Mouse (Mus musculus) T-helper 17 cell (primary cell): ENCODE measurements at regions not wholly inside any gene's neighbourhood (a gene's known extent, or its start where the extent isn't known, plus 50 kb on each side); places are given as distances from the start of the nearest gene placed in this dataset.

Experiments used
- in situ Hi-C, 2 experiments: fragments of 300-600 bp; cut with MboI, MseI; formaldehyde crosslinking; loops; 1 replicate in 1 of 2; 2 replicates in 1 of 2; pipeline ENCODE4 v1.15.1; 2025; ENCODE audit warnings: high pct_unique_total_duplicates in 2 of 2

DNA sequence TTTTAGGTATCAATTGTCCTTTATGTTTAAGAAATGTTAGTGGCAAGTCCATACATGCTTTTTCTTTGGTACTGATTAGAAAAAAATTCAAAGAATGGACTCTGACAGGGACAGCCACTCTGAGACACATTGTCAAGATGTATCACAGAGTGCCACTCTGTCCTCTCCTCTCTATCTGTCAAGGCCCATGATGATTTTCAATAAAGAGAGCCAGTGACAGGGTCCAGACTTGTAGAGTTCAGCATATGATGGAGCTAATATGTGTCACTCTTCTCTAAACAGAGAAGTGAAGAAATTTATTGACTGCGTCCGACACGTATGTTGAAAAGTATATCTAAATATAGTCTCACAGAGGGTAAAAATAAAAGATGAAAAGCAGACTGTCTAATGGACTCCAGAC lies 672.2 kb upstream of the 4930452B06Rik start:
- in situ Hi-C loops, result no loop called here

DNA sequence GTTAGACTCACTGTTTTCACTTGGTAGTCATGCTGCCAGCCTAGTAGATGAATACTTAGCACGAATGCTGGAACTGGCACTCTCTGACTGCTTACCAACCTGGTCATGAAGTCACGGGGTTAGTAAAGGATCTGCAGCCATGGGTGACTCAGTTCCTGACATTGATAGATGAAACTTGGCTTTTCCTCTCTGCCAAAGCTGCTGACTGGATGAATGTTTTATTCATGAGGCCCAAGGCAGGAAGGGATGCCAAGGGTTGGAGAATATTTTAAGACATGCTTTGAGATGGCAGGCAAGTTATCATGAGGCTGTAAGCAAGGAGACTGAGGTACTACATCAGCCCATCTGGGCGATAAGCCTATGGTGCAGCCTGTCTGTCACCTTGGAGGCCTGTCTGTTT lies 671.1 kb upstream of the 4930452B06Rik start:
- in situ Hi-C loops, result no loop called here

GRCm38 (mm10) chr14:9331593-9331992 lies 665.6 kb upstream of the 4930452B06Rik start:
- in situ Hi-C loops, result no loop called here

- in situ Hi-C loops, result no loop called here
Observed at GRCm38 (mm10) chr14:9330767-9331166, 664.7 kb upstream of the 4930452B06Rik start.

GRCm38 (mm10) chr14:9329839-9330485 lies 663.9 kb upstream of the 4930452B06Rik start:
- in situ Hi-C loops, result no loop called here

GRCm38 (mm10) chr14:9327344-9327743 lies 661.3 kb upstream of the 4930452B06Rik start:
- in situ Hi-C loops, result no loop called here

- in situ Hi-C loops, result no loop called here
Observed at GRCm38 (mm10) chr14:9319842-9320241, 653.8 kb upstream of the 4930452B06Rik start.

DNA sequence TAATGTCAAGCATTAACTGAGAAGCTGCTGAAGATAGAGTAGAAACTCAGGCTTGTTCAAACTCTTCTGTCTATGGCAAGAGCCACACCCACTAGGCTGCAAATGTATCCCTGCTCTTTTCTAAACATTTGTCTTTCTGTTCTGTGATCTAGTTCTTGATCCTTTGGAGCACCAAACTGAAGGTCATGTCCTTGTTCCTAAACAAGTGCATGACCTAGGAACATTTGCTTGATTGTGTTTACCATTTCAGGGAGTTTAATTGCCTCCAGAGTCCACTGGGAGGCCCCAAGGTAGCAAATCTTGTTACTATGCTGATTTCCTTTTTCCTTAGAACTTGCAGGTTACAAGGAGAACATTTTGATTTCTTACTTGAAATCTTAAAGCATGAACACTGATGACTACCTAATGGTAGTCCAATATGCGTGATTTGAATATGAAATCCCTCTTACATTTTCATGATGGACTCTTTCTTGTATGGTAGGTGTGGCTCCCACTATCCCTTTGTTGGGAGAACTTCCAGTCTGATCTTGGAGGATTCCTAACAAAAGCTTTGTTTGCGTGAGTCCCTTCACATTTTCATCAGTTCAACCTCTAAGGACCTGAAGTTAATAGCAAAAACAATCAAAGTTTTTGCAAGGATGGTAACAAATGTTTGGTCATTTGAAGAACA lies 652.9 kb upstream of the 4930452B06Rik start:
- in situ Hi-C loops, result no loop called here

- in situ Hi-C loops, result no loop called here
Observed at GRCm38 (mm10) chr14:9315224-9315623, 649.2 kb upstream of the 4930452B06Rik start.

DNA sequence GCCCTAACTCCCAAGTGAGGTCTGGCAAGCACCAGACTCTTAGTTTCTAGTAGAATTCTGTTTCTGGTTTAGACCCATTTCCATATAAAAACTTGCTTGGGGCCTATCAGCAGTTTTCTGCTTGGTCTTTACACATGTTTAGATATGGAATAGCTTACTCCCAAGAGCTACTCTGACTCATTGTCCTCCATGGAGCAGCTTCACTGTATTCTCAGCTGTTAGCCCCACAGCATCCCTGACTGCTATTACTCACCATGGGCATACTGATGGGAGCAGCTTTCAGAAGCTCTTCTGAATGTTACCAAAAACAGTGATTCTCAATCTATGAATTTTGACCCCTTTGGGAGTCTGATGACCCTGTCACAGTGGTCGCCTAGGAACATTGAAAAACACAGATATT lies 630.1 kb upstream of the 4930452B06Rik start:
- in situ Hi-C loops, result no loop called here

DNA sequence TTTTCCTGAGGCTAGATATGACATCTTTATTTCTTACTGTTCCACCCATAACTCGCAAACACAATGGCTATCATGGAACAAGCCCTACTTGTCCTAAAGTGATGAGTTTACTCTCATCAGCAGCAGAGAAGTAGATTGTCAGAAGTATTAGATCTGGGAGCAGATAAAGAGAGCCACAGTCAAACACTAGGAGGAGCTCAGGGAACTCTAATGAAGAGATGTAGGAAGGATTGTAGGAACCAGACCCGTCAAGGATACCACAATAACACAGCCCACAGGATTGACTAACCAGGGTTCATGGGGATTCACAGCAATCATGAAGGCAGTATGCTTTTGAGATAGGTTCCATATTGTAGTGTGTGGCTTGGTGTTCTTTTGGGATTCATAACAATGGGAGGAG lies 628.5 kb upstream of the 4930452B06Rik start:
- in situ Hi-C loops, result no loop called here

DNA sequence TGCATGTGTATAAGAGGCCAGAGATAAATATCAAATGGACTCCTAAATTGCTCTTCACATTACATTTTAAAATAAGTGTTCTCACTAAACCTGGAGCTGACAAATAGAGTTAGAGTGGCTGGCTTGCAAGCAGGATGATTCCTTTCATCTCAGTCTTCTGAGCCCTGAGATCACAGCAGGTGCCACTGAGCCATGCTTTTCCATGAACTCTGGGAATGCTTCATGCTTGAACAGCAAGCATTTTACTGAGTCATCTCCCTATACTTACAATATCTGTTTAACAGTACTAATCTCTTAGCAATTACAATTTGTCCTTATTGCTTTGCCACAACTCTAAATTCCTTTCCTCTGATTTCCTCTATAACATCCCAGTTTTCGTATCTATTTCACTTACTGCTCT lies 622.1 kb upstream of the 4930452B06Rik start:
- in situ Hi-C loops, result no loop called here

DNA sequence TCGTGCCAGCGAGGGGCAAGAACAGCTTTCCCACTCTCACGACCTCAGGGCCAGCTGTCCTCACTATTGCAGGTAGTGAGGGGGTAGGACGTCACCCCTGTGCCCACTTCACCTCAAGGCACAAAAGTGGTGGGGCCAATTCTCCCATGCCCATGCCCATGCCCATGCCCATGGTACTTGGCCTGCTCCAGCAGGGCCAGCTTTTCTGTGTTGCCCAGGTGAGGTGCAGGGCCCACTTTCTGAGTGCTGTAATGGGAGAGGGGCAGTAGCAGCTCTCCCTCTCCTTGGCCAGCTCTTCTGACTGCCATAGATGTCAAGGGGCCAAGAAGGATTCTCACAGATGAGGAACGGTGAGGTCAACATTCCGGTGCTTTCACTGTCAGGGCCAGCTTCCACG lies 619.6 kb upstream of the 4930452B06Rik start:
- in situ Hi-C loops, result no loop called here

DNA sequence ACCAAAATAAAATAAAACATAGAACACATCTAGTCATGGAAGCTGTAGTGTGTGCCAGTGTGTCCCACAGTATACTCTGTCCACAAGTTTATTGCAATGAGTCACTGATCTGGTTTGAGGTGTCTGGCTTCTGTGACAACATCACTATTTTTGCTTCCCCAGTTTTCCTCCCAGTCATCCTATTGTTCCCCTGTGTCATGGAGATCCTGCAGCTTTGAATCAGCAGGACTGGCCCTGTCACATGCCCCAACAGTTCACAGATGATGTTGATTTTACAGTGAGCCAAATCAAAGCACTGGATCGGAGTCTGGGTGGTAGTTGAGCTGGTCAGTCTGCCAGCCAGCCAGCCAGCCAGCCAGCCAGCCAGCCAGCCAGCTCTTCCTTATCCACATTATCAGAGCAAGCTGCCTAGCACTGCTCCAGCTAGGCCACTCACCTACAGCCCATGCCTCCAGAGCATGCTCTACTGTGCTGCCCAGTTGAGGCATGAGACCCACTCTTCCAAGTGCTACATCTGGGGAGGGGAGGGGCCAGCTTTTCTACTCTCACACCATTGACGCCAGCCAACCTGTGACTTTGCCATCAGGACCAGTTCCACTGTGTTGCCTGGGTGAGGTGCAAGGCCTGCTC lies 619.1 kb upstream of the 4930452B06Rik start:
- in situ Hi-C loops, result no loop called here

GRCm38 (mm10) chr14:9267282-9268091 lies 601.4 kb upstream of the 4930452B06Rik start:
- in situ Hi-C loops, result no loop called here

- in situ Hi-C loops, result no loop called here
Observed at GRCm38 (mm10) chr14:9252017-9252416, 586.0 kb upstream of the 4930452B06Rik start.

DNA sequence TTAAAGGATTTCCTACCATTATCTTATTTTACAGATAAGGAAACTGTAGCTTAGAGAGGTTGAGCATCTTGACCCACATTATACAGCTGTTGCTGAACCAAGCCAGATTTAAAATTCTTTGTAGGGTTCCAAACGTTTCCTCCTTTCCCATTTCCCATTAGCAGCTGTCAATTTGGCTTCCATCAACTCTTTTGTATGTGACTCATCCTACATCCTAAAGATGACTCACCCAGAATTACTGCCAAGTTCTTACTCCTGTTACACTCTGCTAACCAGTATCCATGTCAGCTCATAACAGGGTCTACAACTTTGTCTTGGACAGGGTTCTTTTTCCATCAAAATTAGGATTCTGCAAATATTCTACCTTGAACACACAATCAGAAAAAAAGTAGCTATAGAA lies 579.2 kb upstream of the 4930452B06Rik start:
- in situ Hi-C loops, result no loop called here

DNA sequence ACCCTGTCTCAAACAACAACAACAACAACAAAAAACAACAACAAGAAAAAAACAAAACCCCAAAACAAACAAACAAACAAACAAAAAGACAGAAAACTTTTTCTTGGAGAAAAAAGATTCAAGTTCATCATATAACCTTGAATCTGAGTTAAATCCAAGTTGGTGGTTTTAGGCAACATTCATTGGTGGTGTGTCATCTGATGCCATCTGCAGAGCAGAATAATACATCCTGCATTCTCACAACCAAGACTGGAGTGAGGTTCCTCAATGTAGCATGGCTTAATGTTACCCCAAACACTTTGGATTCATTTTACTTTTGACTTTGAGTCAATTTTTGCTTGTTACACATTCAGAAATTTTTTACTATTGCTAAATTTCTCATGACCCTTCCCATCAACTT lies 577.3 kb upstream of the 4930452B06Rik start:
- in situ Hi-C loops, result no loop called here

GRCm38 (mm10) chr14:9242118-9242517 lies 576.1 kb upstream of the 4930452B06Rik start:
- in situ Hi-C loops, result no loop called here

- in situ Hi-C loops, result no loop called here
Observed at GRCm38 (mm10) chr14:9227670-9228069, 561.6 kb upstream of the 4930452B06Rik start.

DNA sequence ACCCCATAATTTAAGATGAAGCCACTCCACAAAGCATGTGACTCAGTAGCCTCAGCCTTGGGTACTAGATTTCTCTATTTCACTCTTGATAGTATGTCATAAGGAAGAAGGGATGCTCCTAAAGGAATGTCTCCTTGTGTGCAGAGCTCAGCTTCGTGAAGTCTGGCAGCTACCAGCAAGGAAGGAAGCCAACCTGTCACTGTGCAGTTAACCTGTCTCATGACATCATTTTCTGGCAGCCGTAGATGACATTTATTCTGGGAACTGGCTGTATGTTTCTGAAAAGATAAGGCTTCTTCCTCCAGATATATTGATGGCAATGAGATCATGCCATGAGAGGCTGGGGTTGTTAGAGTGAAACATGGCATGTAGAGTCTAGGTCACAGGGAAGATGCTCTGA lies 534.2 kb upstream of the 4930452B06Rik start:
- in situ Hi-C loops, result no loop called here

DNA sequence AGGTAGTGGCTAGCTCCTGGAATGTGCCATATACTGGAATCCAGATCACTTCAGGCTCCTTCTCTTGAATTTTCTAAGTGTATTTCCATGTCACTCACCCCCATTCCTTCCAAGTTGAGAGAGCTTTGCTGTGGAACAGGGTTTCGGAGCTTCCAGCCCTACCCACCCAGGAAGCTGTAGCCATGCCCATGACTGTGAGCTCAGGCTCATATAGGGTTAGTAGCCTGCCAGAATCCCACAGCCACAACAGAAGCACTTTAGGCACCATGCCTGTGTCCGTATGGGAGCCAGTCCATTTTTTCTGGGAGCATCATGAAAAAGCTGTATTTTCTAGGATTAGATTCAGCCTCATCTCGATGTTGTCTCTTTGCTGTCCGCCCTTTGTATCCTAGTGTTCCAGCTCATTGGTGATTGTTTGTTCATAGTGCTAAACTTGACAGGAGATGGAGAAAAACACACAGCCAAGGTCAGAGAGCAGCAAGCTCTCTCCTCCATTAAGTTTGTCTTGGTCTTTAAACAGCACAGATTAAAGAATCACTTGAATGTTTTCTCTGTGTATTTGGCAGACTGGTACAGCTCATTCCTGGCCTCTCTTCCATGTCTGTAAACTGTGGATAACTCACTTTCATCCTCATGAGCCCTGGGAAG lies 526.2 kb upstream of the 4930452B06Rik start:
- in situ Hi-C loops, result no loop called here
